Mouse (Mus musculus): ENCODE data around the gene Ttc7. TPM values are rescaled to one million over a fixed set of nuclear protein-coding genes. Genes with fewer than 3 reads are reported as not detected.
"Not testable (repeated sequence)": the region's sequence is repeated elsewhere in the genome, so short reads cannot be mapped to it uniquely, and the experiment has no call there.

Ttc7 gene
- total RNA-seq, 1 experiment, result 2.7 TPM

- no peak for DNase-seq (ENCODE audit: low read depth, low spot score)
- Histone ChIP-seq H3K27ac (ENCODE audit: insufficient read depth, low read depth, low read length, poor library complexity, severe bottlenecking) (no peak overlapping the region), H3K9me3 (ENCODE audit: control insufficient read depth, insufficient read depth, low read depth, low read length) (no peaks in the 10 kb centered on the region), H3K9ac (ENCODE audit: insufficient read depth, low read depth, low read length, poor library complexity, severe bottlenecking) (no peak overlapping the region), H3K4me1 (ENCODE audit: control insufficient read depth in 2 of 2, insufficient read depth in 2 of 2, low read length in 2 of 2, poor library complexity in 1 of 2) (no peaks in the 10 kb centered on the region), H3K36me3 (ENCODE audit: control insufficient read depth, insufficient read depth, low read length, poor library complexity, severe bottlenecking) (peaks cover 3% of the 10 kb centered on the region; the same call in 1 of the 2 replicates), H3K4me3 (ENCODE audit: insufficient read depth in 1 of 2, low read depth in 1 of 2, low read length in 2 of 2, poor library complexity in 1 of 2, severe bottlenecking in 1 of 2) (no peak overlapping the region)
- in situ Hi-C loops (cut with MboI; ENCODE audit: low sequenced_read_pairs in 2 of 2, unreplicated experiment in 2 of 2), result no loop called here
- no peak for TF ChIP-seq ZC3H11A (IDR thresholded peaks at IDR 0.05; ENCODE audit: borderline replicate concordance, low read depth, low read length)
- TF ChIP-seq ZNF384 (IDR thresholded peaks at IDR 0.05; ENCODE audit: low read depth, low read length), result no peak
- TF ChIP-seq MAFK (IDR thresholded peaks at IDR 0.05; ENCODE audit: insufficient read depth, low read depth, low read length), result no peak
- TF ChIP-seq CHD2 (IDR thresholded peaks at IDR 0.05; ENCODE audit: low read depth, low read length), result no peak
- TF ChIP-seq HCFC1 (IDR thresholded peaks at IDR 0.05; ENCODE audit: borderline replicate concordance, insufficient read depth, low read length), result no peak
Measured at GRCm38 (mm10) chr17:87293125-87293524, 10.4 kb downstream of the Ttc7 start.

DNA sequence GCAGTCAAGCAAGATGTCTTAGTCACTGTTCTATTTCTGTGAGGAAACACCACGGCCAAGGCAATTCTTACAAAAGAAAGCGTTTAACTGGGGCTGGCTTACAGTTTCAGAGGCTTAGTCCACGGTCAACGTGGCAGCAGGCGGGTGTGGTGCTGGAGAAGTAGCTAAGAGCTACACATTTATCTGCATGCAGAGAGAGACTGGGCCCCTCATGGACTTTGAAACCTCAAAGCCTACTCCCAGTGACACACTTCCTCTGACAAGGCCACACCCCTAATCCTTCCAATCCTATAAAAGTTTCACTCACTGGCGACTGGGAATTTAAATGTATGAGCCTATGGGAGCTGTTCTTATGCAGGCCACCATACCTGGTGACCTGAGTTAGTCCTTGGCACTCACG is 13.1 kb downstream of the Ttc7 start:
- no peaks in the 10 kb centered on the region for H3K4me1 ChIP-seq (ENCODE audit: control insufficient read depth in 2 of 2, insufficient read depth in 2 of 2, low read length in 2 of 2, poor library complexity in 1 of 2)
- DNase-seq (ENCODE audit: low read depth, low spot score), result no peak
- no peak overlapping the region for H3K4me3 ChIP-seq (ENCODE audit: insufficient read depth in 1 of 2, low read depth in 1 of 2, low read length in 2 of 2, poor library complexity in 1 of 2, severe bottlenecking in 1 of 2)
- H3K27ac ChIP-seq (ENCODE audit: insufficient read depth, low read depth, low read length, poor library complexity, severe bottlenecking), result no peak overlapping the region
- TF ChIP-seq MAFK (IDR thresholded peaks at IDR 0.05; ENCODE audit: insufficient read depth, low read depth, low read length) (no peak), ZNF384 (IDR thresholded peaks at IDR 0.05; ENCODE audit: low read depth, low read length) (no peak), HCFC1 (IDR thresholded peaks at IDR 0.05; ENCODE audit: borderline replicate concordance, insufficient read depth, low read length) (no peak), ZC3H11A (IDR thresholded peaks at IDR 0.05; ENCODE audit: borderline replicate concordance, low read depth, low read length) (no peak), CHD2 (IDR thresholded peaks at IDR 0.05; ENCODE audit: low read depth, low read length) (no peak)
- H3K9ac ChIP-seq (ENCODE audit: insufficient read depth, low read depth, low read length, poor library complexity, severe bottlenecking), result no peak overlapping the region
- H3K9me3 ChIP-seq (ENCODE audit: control insufficient read depth, insufficient read depth, low read depth, low read length), result no peaks in the 10 kb centered on the region
- H3K36me3 ChIP-seq (ENCODE audit: control insufficient read depth, insufficient read depth, low read length, poor library complexity, severe bottlenecking), result peaks cover 3% of the 10 kb centered on the region; the same call in 1 of the 2 replicates
- in situ Hi-C loops (cut with MboI; ENCODE audit: low sequenced_read_pairs in 2 of 2, unreplicated experiment in 2 of 2), result no loop called here

- DNase-seq (ENCODE audit: low read depth, low spot score); in situ Hi-C loops (cut with MboI; ENCODE audit: low sequenced_read_pairs in 2 of 2, unreplicated experiment in 2 of 2); H3K36me3 ChIP-seq (ENCODE audit: control insufficient read depth, insufficient read depth, low read length, poor library complexity, severe bottlenecking); H3K4me3 ChIP-seq (ENCODE audit: insufficient read depth in 1 of 2, low read depth in 1 of 2, low read length in 2 of 2, poor library complexity in 1 of 2, severe bottlenecking in 1 of 2); H3K9me3 ChIP-seq (ENCODE audit: control insufficient read depth, insufficient read depth, low read depth, low read length); H3K4me1 ChIP-seq (ENCODE audit: control insufficient read depth in 2 of 2, insufficient read depth in 2 of 2, low read length in 2 of 2, poor library complexity in 1 of 2); H3K27ac ChIP-seq (ENCODE audit: insufficient read depth, low read depth, low read length, poor library complexity, severe bottlenecking); H3K9ac ChIP-seq (ENCODE audit: insufficient read depth, low read depth, low read length, poor library complexity, severe bottlenecking): not testable (repeated sequence)
Measured at GRCm38 (mm10) chr17:87296701-87297100, 14.0 kb downstream of the Ttc7 start.

DNA sequence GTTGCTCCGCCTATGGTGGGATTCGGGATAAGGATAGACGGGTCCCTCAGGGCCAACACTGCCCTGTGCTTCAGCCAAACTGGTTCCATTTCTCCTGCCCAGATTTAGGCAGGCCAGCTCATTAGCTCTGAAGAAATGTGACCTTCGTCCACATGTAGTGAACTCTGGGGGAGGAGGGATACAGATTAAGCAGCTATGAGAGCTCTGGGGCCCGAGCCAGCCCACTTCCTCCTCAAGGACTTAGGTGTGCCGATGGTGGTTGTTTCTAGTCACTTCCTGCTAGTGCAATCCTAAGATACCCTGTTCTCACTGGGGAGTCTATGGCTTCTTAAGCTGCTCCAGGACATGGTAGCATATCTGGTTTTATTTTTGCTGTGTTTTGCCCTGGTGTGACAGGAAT is 16.3 kb downstream of the Ttc7 start:
- Histone ChIP-seq H3K9me3 (ENCODE audit: control insufficient read depth, insufficient read depth, low read depth, low read length) (no peaks in the 10 kb centered on the region), H3K27ac (ENCODE audit: insufficient read depth, low read depth, low read length, poor library complexity, severe bottlenecking) (no peak overlapping the region), H3K9ac (ENCODE audit: insufficient read depth, low read depth, low read length, poor library complexity, severe bottlenecking) (no peak overlapping the region), H3K36me3 (ENCODE audit: control insufficient read depth, insufficient read depth, low read length, poor library complexity, severe bottlenecking) (no peaks in the 10 kb centered on the region; the same call in 1 of the 2 replicates), H3K4me1 (ENCODE audit: control insufficient read depth in 2 of 2, insufficient read depth in 2 of 2, low read length in 2 of 2, poor library complexity in 1 of 2) (no peaks in the 10 kb centered on the region), H3K4me3 (ENCODE audit: insufficient read depth in 1 of 2, low read depth in 1 of 2, low read length in 2 of 2, poor library complexity in 1 of 2, severe bottlenecking in 1 of 2) (no peak overlapping the region)
- in situ Hi-C loops (cut with MboI; ENCODE audit: low sequenced_read_pairs in 2 of 2, unreplicated experiment in 2 of 2), result no loop called here
- TF ChIP-seq ZNF384 (IDR thresholded peaks at IDR 0.05; ENCODE audit: low read depth, low read length), result no peak
- no peak for TF ChIP-seq ZC3H11A (IDR thresholded peaks at IDR 0.05; ENCODE audit: borderline replicate concordance, low read depth, low read length)
- no peak for TF ChIP-seq CHD2 (IDR thresholded peaks at IDR 0.05; ENCODE audit: low read depth, low read length)
- TF ChIP-seq HCFC1 (IDR thresholded peaks at IDR 0.05; ENCODE audit: borderline replicate concordance, insufficient read depth, low read length), result no peak
- TF ChIP-seq MAFK (IDR thresholded peaks at IDR 0.05; ENCODE audit: insufficient read depth, low read depth, low read length), result no peak
- no peak for DNase-seq (ENCODE audit: low read depth, low spot score)

DNA sequence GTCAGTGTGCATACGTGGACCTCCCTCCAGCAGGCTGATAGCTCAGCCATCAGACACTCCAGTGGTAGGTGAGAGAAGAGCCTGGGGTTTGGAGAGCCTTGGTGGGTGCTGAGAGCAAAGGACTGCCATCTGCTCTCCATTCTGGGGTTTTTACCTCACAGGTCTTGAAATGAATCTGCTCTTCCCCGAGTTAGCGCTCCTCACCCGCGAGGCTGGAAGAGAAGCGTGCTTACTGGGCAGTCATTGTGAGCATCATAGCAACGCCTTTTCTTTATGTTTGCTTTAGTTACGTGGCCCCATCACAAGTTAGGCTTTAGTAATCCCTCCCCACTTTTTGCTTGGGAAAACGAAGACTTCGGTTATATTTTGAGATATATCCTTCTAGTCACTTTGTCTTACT is 17.7 kb downstream of the Ttc7 start:
- Histone ChIP-seq H3K9me3 (ENCODE audit: control insufficient read depth, insufficient read depth, low read depth, low read length) (no peaks in the 10 kb centered on the region), H3K36me3 (ENCODE audit: control insufficient read depth, insufficient read depth, low read length, poor library complexity, severe bottlenecking) (no peaks in the 10 kb centered on the region), H3K9ac (ENCODE audit: insufficient read depth, low read depth, low read length, poor library complexity, severe bottlenecking) (no peak overlapping the region), H3K4me3 (ENCODE audit: insufficient read depth in 1 of 2, low read depth in 1 of 2, low read length in 2 of 2, poor library complexity in 1 of 2, severe bottlenecking in 1 of 2) (no peak overlapping the region), H3K27ac (ENCODE audit: insufficient read depth, low read depth, low read length, poor library complexity, severe bottlenecking) (no peak overlapping the region), H3K4me1 (ENCODE audit: control insufficient read depth in 2 of 2, insufficient read depth in 2 of 2, low read length in 2 of 2, poor library complexity in 1 of 2) (no peaks in the 10 kb centered on the region)
- no peak for TF ChIP-seq CHD2 (IDR thresholded peaks at IDR 0.05; ENCODE audit: low read depth, low read length)
- TF ChIP-seq MAFK (IDR thresholded peaks at IDR 0.05; ENCODE audit: insufficient read depth, low read depth, low read length), result no peak
- TF ChIP-seq ZNF384 (IDR thresholded peaks at IDR 0.05; ENCODE audit: low read depth, low read length), result no peak
- TF ChIP-seq ZC3H11A (IDR thresholded peaks at IDR 0.05; ENCODE audit: borderline replicate concordance, low read depth, low read length), result no peak
- no peak for TF ChIP-seq HCFC1 (IDR thresholded peaks at IDR 0.05; ENCODE audit: borderline replicate concordance, insufficient read depth, low read length)
- no peak for DNase-seq (ENCODE audit: low read depth, low spot score)
- in situ Hi-C loops (cut with MboI; ENCODE audit: low sequenced_read_pairs in 2 of 2, unreplicated experiment in 2 of 2), result no loop called here

DNA sequence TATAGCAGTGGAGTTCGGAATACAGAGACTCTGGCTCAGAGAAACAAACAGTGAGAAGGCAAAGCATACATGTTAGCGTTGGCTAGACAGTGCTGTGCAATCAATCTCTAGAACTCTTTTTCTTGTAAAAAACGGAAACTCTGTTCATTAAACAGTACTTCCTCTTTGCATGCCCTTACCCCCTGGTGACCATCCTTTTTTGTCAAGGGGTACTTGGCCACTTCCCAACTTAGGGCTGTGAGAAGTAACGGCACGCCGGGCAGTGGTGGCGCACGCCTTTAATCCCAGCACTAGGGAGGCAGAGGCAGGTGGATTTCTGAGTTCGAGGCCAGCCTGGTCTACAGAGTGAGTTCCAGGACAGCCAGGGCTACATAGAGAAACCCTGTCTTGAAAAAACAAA is 18.9 kb downstream of the Ttc7 start:
- H3K4me3 ChIP-seq (ENCODE audit: insufficient read depth in 1 of 2, low read depth in 1 of 2, low read length in 2 of 2, poor library complexity in 1 of 2, severe bottlenecking in 1 of 2); H3K4me1 ChIP-seq (ENCODE audit: control insufficient read depth in 2 of 2, insufficient read depth in 2 of 2, low read length in 2 of 2, poor library complexity in 1 of 2); H3K9ac ChIP-seq (ENCODE audit: insufficient read depth, low read depth, low read length, poor library complexity, severe bottlenecking); H3K27ac ChIP-seq (ENCODE audit: insufficient read depth, low read depth, low read length, poor library complexity, severe bottlenecking); H3K9me3 ChIP-seq (ENCODE audit: control insufficient read depth, insufficient read depth, low read depth, low read length); DNase-seq (ENCODE audit: low read depth, low spot score); in situ Hi-C loops (cut with MboI; ENCODE audit: low sequenced_read_pairs in 2 of 2, unreplicated experiment in 2 of 2); H3K36me3 ChIP-seq (ENCODE audit: control insufficient read depth, insufficient read depth, low read length, poor library complexity, severe bottlenecking): not testable (repeated sequence)
